Mouse (Mus musculus) adrenal gland, postnatal 10 days (tissue): Measurements from ENCODE around the gene Bok. TPM values are rescaled to one million over a fixed set of nuclear protein-coding genes. Genes with fewer than 3 reads are reported as not detected.
"Not testable (repeated sequence)": the region's sequence is repeated elsewhere in the genome, so short reads cannot be mapped to it uniquely, and the experiment has no call there.

ENCODE experiments used
- DNase-seq: peaks from one replicate; pipeline ENCODE4 v3.0.0; 2021; ENCODE audit warnings: mixed read lengths
- long read RNA-seq, 2 experiments: library from polyadenylated mRNA; stranded (forward); transcript quantifications; one replicate each; pipeline ENCODE4 v2.0.0; 2021
- total RNA-seq, 2 experiments: library from RNA; stranded (reverse); gene quantifications; 2 replicates each; pipeline ENCODE4 v1.2.3; 2021

Gene Bok
- total RNA-seq, result 10 to 100 TPM; 17.4 to 21.0 TPM
- long read RNA-seq, experiment 1, transcript Bok-201 (5 exons, 1,468 nt), result major isoform, 49 of 74 reads
- long read RNA-seq, experiment 1, partial matches to known transcripts, result 19 of 74 reads
- long read RNA-seq, experiment 1, other reads (novel, unspliced or antisense), result 6 of 74 reads
- long read RNA-seq, experiment 2, transcript Bok-201 (5 exons, 1,468 nt), result major isoform, 19 of 33 reads
- long read RNA-seq, experiment 2, partial matches to known transcripts, result 13 of 33 reads
- long read RNA-seq, experiment 2, other reads (novel, unspliced or antisense), result 1 of 33 reads

DNA sequence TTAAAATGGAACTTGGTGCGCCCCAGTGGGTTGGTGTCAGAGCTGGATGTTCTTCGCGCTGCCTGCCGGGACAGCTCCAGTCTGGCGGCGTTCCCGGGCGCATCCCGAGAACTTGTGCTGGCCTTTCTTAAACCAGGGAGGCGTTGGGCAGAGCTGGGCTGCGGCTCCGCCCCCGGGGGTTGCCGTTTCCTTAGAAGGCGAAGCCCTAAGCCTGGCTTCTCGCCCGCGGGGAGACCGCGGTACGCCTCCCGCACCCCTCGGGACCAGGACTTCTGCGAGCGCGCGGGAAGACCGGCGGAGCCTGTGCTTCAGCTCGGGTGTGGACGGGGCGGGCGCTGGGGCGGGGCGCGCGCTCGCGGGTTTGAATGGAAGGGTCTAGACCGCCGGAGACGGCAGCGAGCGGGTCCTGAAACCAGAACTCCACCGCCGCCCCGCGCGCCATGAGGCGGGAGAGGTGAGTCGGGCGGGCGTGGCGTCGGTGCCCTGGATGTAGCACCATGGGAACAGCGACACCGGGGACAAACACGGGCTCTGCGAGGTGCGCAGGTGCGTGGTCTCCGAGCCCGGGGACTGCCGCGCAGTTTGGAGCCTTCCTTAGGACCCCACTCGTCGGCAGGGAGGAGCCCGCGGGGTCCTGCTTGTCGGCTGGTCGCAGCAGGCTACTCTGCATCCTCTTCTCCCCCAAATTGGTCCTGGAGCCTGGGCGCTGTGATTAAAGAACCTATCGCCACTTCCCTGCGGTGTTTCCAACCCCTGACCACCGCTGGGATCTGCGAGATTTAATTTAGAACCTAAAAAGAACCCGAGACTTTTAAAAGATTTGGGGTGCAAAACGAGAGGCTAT is at the start of gene Bok:
Gene Bok, plus strand, starts transcription at position 260 of the 844 bp plus-strand sequence.
- DNase-seq, result peak; percentile 89

DNA sequence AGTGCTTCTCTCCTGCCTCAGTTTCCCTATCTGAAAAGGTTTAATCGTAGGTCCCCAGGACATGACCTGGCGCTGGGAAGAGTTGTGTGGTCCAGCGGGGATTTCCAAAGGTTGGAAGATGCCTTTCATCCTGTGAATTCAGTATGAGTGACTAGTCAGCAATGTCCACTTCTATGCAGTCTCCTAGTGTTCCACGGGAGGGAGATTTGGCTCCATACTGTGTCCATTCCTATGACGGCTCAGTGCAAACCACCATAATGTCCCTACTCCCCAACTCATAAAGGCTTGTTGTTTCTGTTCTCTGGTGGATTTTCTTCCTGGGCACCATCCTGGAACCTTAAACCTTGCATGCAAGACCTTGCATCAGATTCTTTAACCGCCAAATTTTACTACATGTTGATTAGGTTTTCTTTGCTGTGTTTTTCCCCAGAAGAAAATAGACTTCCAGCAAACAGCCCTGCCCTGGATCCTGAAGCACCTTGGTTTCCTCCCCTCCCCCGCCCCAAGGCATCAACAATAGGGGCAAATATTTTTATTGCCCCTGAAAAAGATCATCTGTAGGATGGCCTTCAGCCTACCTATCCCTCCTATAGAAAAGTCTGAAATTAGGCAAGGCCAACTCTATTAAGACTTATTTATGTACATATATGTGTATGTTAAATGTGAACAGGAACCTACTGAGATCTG is 49.1 kb upstream of the Bok start:
- DNase-seq, result no peak

DNA sequence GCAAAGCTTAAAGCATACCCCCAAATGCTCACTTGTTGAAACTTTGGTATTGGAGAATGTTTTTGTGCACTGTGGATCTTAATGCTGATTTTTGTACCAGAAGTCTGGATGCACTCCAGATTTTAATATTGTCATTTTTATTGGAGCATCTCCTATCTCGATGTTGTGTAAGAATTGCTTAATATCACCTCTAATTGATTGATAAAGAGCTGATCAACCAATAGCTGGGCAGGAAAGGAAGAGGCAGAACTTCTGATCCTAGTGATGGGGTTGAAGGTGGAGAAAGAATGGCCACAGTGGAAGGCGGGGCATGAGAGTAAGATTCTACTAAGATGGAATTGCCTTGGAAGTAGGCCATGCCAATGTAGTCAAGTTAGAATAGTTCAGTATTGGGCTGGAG is 43.5 kb upstream of the Bok start:
- no peak for DNase-seq

DNA sequence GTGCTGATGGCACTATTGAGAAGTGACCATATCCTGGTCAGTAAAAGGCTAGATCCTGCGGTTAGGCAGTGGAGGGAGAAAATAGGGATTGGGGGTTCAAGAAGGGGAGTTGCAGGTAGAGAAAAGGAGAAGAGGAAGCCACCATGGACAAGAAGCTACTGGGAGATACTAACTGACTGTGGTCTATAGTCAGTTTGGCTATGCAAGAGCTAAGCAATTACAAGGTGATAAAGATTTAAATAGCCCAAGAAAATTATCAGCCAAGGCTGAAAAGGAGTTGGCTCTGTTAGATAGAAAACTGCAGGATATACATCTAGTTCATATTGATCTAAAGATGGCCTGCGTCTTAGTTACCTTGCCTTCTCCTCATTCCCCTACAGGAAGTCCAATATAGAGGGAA is 42.8 kb upstream of the Bok start:
- no peak for DNase-seq

DNA sequence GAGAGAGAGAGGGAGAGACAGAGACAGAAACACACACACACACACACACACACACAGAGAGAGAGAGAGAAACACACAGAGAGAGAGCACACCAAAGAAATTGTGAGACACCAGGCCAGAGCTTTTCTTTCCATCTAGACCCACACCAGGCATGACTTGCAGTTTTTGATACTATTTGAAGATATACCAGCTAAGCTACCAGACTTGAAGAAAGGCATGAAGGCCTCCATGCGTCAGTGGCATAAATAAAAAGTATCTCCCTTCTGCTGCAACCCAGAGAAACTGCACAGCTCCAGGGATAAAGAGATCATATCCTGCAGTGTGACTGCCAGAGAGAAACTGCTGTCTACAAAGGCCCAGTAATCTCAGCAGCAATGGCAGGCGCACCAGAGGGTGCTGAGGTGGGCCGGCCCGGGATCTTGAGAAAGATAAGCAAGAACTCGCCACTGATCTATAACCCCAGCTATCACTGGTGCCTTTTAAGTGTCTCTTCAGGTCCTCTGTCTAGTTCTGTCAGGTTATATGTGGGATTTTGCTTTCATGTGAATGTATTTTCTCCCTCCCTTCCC is 35.8 kb upstream of the Bok start:
- DNase-seq, result no peak

DNA sequence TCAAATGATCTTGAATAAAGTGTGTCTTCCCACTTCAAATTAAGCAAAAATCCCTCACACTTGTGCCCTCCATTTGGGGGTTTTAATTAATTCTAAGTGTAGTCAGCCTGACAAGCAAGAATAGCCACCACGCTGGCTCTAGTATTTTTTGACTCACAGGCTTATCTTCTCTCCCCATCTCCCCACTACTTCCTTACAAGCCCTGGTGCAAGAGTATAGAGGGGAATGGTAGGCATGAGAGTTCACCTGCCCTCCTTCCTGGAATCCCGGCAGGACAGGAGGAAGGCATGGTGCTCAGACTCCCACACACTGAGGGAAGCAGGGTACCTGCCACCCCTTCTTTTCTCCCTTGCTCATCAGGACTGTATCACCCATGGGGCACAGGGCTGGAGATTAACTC is 31.2 kb upstream of the Bok start:
- DNase-seq, result no peak

DNA sequence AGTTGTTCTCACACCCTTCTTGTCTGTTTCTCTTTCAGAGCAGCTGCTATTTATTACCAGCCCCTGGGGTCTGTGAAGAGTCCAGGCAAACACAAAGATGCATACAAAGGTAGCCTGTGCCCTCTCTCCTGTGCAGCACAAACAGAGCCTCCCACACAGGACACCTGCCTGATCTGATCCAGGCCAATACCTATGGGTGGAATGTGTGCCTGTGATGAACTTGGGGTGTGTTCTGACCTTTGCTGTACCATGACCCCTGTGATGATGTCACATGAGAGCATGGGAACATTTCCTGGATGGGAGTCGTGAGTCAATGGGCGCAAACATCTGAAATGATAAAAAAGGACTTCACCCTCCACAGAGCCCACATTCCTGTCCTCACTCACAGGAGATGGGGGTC is 30.7 kb upstream of the Bok start:
- DNase-seq, result no peak

DNA sequence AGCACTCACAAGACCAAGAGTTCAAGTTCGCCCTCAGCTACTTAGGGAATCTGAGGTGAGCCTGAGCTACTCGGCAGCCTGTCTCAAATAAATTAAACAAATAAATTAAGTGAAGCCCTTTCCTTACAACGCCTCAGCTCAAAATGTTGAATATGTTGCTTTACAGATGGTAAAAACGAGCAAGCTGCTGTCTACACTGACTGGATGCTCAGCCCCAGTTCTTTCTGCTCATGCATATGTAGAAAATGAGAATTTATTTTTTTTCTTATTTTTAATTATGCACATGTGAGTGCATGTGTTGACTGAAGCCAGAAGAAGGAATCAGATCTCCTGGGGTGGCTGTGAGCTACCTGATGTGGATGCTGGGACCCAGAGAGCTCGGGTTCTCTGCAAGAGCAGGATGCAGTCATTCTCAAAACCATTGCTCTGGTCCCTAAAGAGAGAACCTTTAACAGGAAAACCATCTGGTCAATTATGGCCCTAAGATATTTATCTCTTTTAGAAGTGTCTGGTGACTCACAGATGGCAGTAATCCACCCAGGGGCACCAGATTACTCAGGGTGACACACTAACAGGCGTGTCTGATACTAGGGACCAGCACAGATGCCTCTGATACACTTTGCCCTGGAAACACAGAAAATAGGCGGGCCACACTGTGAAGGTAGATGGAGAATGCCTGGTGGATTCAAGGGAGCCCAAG is 29.0 kb upstream of the Bok start:
- no peak for DNase-seq

DNA sequence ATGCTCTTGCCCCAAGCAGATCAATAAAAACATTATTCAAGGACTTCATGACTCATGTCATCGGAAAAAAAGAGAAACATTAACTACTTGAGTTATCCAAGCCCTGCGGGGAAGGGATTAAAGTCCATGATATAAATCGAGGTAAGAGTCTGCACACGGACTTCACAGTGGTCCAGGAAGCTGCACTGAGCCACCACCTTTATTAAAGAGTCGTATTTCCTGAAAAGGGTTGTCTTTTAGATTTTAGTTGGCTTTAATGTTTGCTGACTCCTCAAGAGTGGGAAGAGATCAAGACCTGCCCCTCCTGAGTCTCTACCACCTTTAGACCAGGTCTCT is 28.5 kb upstream of the Bok start:
- DNase-seq, result no peak

DNA sequence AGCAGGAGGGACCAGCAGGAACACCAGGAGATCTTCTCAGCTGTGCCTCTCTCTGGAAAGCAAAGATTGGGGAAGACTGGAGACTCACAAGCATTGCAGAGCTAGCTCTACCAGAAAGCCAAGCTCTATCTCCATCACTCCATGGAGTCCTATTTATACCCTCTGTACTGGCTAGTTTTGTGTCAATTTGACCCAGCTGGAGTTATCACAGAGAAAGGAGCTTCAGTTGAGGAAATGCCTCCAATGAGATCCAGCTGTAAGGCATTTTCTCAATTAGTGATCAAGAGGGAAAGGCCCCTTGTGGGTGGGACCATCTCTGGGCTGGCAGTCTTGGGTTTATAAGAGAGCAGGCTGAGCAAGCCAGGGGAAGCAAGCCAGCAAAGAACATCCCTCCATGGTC is 26.9 kb upstream of the Bok start, which contains the start of gene Stk25:
Gene Stk25, minus strand, starts transcription at position 101 of the 400 bp plus-strand sequence.
- not testable (repeated sequence) for DNase-seq

DNA sequence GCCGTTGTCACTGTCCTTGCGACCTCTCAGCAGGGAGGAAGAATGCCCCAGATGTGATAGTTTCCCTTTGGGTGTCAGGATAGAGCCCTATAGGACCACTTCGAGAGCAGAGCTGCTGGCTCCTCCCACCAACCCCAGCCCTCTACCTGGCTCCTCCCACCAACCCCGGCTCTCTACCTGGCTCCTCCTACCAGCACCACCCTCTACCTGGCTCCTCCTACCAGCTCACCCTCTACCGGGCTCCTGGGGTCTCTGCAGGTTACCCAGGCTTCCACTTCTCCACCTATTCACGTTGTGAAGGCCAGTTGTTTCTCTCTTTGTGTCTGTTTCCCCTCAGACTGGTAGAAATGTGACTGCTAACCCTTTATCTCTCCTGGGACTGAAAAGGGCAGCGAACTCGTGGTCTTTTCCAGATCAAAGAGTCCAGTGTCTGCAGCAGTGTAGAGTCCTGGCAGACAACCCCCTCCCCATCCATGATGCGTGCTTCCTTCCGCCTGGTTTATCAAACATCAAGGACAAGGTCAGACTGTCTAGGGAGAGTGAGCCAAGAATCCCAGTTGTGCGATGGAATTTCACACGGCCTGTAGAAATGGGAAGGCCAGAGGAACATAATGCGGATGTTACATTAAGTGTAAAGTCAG is 17.6 kb upstream of the Bok start:
- peak; percentile 71 for DNase-seq

DNA sequence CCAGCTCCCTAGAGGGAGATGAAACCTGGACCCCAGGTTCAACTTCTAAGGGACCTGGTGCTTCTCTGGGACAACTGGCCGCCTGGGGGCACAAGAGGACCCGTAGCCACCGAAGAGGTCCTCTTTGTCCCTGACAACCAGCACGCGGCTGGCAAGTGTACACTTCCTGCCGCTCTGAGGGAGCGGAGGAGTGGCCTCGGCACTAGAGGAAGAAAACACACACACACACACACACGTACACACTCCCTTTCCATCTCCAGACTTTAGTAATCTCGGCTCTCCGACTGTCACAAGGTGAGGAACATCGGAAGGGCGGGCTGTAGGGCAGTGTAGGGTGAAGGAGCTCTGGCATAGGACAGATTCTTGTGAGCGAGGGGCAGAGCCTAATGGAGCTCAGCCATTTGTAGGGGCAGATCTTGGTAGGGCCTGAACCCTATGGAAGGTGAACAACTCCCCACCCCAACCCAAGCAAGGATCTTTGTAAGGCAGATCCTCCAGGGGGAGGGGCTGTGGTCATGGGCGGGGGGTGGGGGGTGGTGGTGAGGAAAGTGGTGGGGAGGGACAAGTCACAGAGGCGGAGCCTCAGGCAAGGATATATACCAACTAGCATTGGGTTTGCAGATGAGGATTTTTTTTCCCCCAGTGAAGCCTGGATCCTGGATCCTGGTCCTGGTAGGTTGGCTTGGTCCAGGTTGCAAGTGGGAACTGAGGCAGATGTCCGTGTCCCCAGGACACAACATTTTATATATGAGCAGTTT is 16.5 kb upstream of the Bok start:
- peak; percentile 89 for DNase-seq

DNA sequence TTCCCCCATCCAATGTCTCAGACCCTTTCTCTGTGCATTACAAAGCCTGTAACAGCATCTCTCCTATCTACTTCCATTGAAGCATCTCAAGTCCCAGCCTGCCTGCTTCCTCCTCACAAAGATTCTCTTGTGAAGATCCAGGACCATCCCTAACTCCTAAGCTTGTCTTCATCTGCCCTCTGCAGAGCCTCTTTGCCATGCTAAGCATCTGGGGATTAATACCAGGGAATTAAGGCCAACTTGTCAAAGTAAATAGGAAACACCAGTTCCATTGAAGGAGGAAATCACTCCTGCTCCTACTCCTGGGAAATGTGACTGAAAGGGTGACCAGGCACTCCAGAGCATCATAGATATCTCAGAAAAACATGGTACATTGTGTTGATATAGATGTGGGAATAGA is 15.5 kb upstream of the Bok start:
- DNase-seq, result no peak

DNA sequence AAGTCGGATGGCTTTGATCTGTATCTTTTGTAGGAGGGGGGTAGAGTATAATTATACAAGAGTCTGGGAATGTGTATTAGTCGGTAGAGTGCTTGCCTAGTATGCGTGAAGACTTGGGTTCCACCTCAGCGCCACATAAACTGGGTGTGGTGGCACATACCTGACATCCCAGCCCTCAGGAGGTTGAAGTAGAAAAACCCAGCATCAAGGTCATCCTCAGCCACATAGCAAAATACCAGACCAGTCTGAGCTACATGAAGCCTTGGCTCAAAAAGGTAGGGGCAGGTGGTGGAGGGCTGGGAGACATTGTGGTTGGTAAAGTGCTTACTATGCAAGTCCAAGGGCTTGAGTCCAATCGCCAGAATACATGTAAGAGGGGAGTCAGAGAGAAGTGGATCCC is 12.8 kb upstream of the Bok start:
- no peak for DNase-seq

DNA sequence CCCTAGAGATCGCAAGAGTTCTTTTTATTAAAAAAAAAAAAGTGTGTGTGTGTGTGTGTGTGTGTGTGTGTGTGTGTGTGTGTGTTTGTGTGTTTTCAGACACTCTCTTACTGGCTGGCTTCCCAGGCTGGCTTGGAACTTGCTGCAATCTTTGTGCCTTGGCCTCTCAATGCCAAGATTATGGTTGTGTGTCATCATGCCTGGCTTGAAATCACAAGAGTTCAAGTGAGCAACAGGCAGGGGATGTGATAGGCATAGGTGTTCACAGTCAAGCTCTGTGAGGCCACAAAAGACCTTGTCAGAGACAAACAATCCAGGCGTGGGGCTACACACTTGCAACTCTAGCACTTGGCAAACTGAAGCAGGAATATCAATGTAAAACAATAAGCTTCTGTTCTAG is 7.1 kb upstream of the Bok start:
- peak; percentile 69 for DNase-seq

DNA sequence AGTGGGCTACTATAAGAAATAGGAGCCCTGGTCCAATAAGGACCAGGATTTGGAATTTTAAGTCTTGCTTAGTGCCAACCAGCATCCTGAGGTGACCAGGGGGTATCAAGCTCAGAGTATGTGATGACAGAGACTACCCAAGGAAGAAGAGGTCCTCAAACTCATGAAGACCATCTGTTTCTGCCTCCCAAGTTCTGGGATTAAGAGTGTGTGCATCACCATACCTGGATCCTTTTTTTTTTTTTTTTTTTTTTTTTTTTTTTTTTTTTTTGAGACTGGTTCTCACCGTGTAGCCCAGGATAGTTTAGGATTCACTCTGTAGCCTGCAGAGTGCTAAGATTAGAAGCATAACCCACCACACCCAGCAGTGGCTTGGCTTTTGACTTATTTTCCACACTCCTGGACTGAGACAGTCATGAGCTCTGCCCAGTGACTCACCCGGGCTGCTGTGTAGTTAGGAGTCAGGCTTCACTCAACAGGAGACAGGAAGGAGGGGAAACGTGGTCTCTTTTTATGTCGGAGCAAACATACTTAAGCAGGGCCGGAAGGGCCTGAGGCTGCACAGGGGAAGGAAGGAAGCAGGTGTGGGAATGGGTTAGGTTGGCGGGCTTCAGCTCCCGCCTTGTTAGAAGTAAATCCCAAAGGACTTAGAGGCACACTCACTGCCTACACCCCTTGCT is 5.4 kb upstream of the Bok start:
- no peak for DNase-seq

DNA sequence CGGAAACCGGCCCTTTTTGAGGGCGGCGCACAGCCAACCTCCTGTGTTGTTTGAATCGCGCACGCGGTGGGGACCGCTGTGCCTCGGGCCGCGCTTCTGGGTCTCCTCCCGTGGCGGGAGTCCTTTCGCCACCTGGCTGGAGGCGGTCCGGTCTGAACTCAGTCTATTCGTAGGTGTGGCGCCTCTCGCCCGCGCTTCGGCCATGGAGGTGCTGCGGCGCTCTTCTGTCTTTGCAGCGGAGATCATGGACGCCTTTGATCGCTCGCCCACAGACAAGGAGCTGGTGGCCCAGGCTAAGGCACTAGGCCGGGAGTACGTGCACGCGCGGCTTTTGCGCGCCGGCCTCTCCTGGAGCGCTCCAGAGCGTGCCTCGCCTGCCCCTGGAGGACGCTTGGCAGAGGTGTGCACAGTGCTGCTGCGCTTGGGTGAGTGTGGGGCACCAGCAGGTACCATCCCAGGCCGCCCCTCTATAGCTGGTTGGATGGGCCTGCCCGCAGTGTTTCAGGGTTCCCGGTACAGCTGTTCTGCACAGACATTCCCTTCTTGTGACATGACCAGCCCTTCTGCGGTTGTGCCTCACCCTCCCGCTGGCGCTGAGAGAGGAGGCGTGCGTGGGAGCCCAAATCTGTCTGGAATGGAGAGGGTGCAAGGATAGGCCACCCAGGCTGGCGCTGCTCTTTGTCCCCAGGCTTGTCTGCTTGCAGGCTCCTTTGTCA is 943 bp downstream of the Bok start:
- peak; percentile 75 for DNase-seq

DNA sequence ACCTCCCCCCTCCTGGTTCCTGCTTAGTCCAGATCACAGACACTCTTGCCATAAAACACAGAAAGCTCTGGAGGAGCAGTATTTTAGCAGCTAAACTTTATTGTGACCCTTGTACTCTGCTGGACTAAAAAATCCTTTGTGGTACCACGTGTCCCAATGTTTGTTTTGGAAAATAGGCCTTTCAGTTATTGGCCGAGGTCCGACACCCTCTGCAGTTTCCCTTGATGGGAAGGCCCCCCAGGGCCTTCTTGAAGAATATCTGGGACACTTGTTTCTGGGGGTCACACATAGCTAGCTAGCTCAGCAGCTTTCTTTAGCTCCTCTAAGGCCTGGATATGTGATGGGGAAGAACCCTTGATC is 1.5 kb downstream of the Bok start:
- no peak for DNase-seq

DNA sequence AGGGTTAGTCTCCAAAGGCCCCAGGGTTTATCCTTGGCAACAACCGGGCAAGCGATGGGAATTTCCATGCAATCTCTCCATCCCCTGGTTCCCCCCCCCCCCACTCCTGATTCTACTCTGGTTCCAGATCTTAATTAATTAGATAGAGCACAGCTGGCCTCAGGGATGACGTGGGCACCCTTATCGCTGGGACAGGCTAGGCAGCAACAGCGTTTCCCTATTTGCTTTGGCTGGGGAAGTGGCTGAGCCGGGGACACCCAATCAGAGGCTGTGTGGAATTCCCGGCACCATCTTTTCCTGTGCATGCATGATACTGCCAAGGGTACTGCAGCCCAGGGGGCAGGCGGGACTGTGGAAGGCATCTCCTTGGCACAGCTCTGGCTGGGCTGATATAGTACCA is 2.7 kb downstream of the Bok start:
- no peak for DNase-seq
